In the genomic region with DNA sequence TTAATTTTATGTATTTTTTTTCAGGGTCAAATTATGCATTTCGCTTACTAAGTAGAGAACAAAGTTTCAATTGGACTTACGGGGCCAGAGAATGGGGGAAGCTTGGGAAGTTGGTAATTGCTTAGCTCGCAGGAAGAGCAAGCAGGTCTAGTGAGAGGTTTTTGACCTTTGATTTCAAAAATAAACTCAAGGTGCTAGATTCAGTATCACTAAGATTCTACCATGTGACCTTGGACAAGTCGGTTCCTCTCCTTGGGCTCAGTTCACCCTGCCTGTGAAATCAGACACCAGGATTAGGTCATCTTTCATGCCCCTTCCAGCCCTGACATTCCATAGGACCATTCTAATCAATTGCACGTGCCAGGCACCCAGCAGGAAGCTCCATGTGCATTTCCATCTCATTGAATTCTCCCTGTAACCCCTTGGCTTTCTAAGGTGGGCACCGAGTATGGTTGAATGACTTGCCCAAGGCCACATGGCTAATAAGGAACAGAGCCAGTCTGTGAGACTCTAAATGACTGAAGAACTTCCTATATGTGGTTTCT, we compare ENCODE assay signal across 29 mouse cellular contexts. TPM values are rescaled to one million over a fixed set of nuclear protein-coding genes. Genes with fewer than 3 reads are reported as not detected.
DNase-seq lines count a peak whose midpoint lies in the region; ATAC-seq and TF ChIP-seq lines count a peak whose summit lies in the region.
"Had no signal": no experiment of that assay in that cellular context is flagged by ENCODE, and none has a peak within 500 bp of the region (broad histone marks: within the 10 kb centered on the region; RNA-seq: fewer than 3 reads in every experiment).

No protein-coding gene starts in this region.

- no peak overlapping the region for H3K4me3 ChIP-seq in kidney, embryonic 16.5 days (ENCODE audit: low read length)
- H3K4me3 ChIP-seq: heart, embryonic 10.5 days; limb, embryonic 10.5 days; liver, embryonic 15.5 days; lung, embryonic 15.5 days; megakaryocyte, embryonic 14.5 days; myocyte had no signal

- no peak overlapping the region for H3K27ac ChIP-seq in kidney, embryonic 16.5 days (ENCODE audit: low read length)
- H3K27ac ChIP-seq: heart, embryonic 10.5 days; limb, embryonic 10.5 days; liver, embryonic 15.5 days; lung, embryonic 15.5 days had no signal

- no peaks in the 10 kb centered on the region for H3K36me3 ChIP-seq in kidney, embryonic 16.5 days (ENCODE audit: insufficient read depth, low read length)
- H3K36me3 ChIP-seq: heart, embryonic 10.5 days; limb, embryonic 10.5 days; liver, embryonic 15.5 days had no signal

- no peak for TF ChIP-seq CTCF in Patski (IDR thresholded peaks at IDR 0.05)

- ATAC-seq in kidney, embryonic 16.5 days (ENCODE audit: low FRiP score, low TSS enrichment) = no peak
- ATAC-seq in Patski = no peak
- peak; percentile 54 for ATAC-seq in granulocyte monocyte progenitor cell, adult 5-6 weeks (replicated peaks; ENCODE audit: poor library complexity, severe bottlenecking)
- ATAC-seq: CD4-positive, CD25-positive, alpha-beta regulatory T cell, adult 4 months; forebrain, embryonic 16.5 days; hindbrain, embryonic 16.5 days; intestine, postnatal 0 days; midbrain, embryonic 16.5 days had no signal

- H3K4me1 ChIP-seq in kidney, embryonic 16.5 days (ENCODE audit: insufficient read depth, low read length) = peaks cover 59% of the 10 kb centered on the region
- H3K4me1 ChIP-seq: liver, embryonic 15.5 days had no signal

- peak; percentile 22 for DNase-seq in kidney, adult 18-20 months
- DNase-seq in A20 (ENCODE audit: low read depth, low spot score) = peak; percentile 53
- DNase-seq in Patski (ENCODE audit: low read depth, low spot score) = peak; percentile 30
- DNase-seq in thymus, postnatal 0 days (ENCODE audit: low spot score) = no peak
- no peak for DNase-seq in ovary, postnatal 14 days (ENCODE audit: low spot score)
- DNase-seq: adrenal gland, adult 8-10 months; cerebellum, adult 18-20 months; cerebellum, postnatal 14 days; gastrocnemius, postnatal 25 days; heart, postnatal 4 days; liver; lung, postnatal 36 days; right cerebral cortex, adult 18-20 months; thymus, adult 18-20 months; thymus, postnatal 4 days had no signal

- no peak overlapping the region for H3K9ac ChIP-seq in kidney, embryonic 16.5 days (replicated peaks; ENCODE audit: low read length)
- H3K9ac ChIP-seq: liver, embryonic 15.5 days; lung, embryonic 15.5 days had no signal

- WGBS in kidney, embryonic 16.5 days = 47% methylated on average over 6 of the region's 6 CpGs

- CTCF ChIA-PET in Patski (lab: Charles Lee) = interaction anchor here (1.2 kb wide), 1 partner anchor 74 kb away, joined by 3 read pairs; no protein-coding TSS in a partner anchor

- peaks cover 7% of the 10 kb centered on the region; the same call in 1 of the 2 replicates for H3K27me3 ChIP-seq in kidney, embryonic 16.5 days (ENCODE audit: insufficient read depth, low read length)
- H3K27me3 ChIP-seq in Patski = no peaks in the 10 kb centered on the region

- H3K4me2 ChIP-seq in kidney, embryonic 16.5 days (replicated peaks; ENCODE audit: low read depth, low read length) = no peak overlapping the region
- H3K4me2 ChIP-seq: liver, embryonic 15.5 days had no signal

- no peaks in the 10 kb centered on the region for H3K9me3 ChIP-seq in kidney, embryonic 16.5 days (ENCODE audit: low read length)
- H3K9me3 ChIP-seq: forebrain, embryonic 10.5 days; heart, embryonic 10.5 days; limb, embryonic 10.5 days; liver, embryonic 15.5 days; lung, embryonic 15.5 days; megakaryocyte, embryonic 14.5 days had no signal

- in situ Hi-C loops in Patski (cut with MboI; ENCODE audit: low pct_unique_long_range_greater_than_20kb) = no loop called here

- POLR2A ChIA-PET in Patski (lab: Charles Lee) = no interaction called here

RNA-seq across cellular contexts. Expression of gene Trabd2b, which starts 5.4 kb away (rescaled TPM):
- 5.7 and 6.1 TPM in 2 replicates for polyA plus RNA-seq in kidney, embryonic 16.5 days (2015; fragmentation: Nextera tagmentation; extraction: Ambion mirVana)
- 0.63 TPM for polyA plus RNA-seq in Patski (2021)
- not detected in 2 replicates for total RNA-seq in granulocyte monocyte progenitor cell, adult 5-6 weeks (2014; fragmentation: Nextera tagmentation)
- not detected in 2 replicates for total RNA-seq in granulocyte monocyte progenitor cell, adult 5-6 weeks (2017)
- 0.12 and 0.17 TPM in 2 replicates for polyA plus RNA-seq in thymus, postnatal 0 days (2015; fragmentation: Nextera tagmentation; extraction: Ambion mirVana)
- polyA plus RNA-seq: CD4-positive, CD25-positive, alpha-beta regulatory T cell, adult 4 months had no signal

Comparison
In these comparisons a context has a peak if more than half of its experiments do, and no peak if none do; other contexts are left out.
1. DNase-seq: peak in kidney, adult 18-20 months (single experiment), A20 (single experiment) and Patski (single experiment); none in thymus, postnatal 0 days (single experiment) and ovary, postnatal 14 days (single experiment).